Mouse (Mus musculus): Measurements from ENCODE around the gene Nfia.

Nfia gene

DNA sequence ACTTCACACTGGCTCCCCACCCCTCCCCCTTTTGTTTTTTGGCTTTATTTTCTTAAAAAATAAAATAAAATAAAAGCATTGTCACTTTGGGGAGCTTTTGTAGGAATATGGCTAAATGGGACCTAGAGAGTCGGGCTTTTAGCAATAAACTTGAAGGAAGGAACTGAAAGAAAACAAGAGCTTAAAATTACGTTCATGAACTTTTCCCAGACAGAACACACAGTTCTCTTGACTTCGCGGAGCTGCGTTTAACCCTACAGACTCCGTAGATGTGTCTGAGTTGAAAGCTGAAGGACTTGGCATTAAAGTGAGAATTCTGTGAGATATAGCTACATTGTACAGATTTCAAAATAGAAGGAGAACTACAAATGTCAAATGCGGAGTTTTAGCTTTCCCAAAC, 96.9 kb downstream of the Nfia start:
- DNase-seq (ENCODE audit: low read depth), result no peak

DNA sequence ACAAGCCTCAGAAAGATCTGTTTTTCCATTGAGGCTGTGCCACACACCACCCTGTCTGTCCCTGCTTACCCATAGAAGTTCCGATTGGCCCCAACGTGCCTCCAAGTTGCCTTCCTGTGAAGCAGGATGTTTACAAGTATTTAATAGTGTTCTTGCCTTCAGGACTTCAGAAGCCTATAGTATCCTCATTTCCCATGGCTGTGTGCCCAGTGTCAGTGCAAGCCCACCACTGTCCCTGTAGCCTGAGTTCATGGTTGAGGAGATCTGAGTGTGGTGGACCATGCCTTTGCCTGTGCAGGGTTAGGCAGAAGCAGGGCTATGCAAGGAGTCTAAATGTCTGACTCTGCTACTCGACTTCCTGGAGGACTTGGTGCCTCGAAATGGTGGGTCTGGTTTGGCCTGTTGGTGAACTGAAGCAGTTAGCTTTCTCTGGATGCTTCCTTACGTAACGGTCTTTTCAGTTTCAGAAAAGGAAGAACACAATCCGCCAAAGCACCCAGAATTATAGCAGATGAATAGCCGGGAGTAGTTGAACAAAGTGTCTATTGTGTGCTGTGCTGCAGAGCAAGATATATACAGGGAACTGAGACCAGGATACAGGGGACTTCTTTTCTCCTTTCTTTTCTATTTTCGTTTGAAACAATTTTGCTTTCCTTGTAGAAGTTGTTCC, 99.4 kb downstream of the Nfia start:
- no peak for DNase-seq (ENCODE audit: low read depth)

DNA sequence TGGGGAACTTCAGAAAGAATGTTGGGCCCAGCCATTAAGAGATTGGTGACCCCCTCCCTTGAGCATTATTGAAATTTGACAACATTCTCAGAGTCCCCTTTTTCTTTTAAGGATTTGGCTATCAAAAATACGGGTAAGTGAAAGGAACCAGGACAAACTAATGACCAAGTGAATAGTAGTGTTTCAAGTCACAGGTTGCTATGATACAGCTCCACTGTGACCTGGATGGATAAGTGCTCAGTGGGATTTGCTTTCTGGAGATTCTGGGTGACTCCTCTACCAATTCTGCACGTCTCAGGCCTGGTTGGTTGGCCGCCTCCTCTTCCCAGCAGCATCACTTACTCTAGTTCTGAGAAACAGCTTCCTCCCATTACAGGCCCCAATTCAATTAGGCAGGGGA, 102.4 kb downstream of the Nfia start:
- DNase-seq (ENCODE audit: low read depth), result no peak

DNA sequence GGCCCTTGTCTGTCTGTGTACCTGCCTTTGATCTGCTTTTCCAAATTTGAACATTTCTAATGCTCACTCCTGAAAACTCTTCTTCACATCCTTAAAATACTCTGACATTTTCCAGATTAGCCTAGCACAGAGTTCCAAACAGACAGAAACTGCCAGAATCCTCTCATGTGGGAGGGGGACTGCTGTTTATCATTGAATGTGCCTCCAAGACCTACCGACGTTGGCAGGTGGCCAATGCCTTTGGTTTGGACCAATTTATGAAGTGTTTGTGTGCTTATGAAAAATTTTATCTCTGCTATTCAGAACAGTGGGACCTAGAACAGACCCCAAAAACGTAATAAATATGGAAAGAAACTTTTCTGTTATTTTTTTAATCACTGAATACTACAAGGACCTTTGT, 103.4 kb downstream of the Nfia start:
- no peak for DNase-seq (ENCODE audit: low read depth)

DNA sequence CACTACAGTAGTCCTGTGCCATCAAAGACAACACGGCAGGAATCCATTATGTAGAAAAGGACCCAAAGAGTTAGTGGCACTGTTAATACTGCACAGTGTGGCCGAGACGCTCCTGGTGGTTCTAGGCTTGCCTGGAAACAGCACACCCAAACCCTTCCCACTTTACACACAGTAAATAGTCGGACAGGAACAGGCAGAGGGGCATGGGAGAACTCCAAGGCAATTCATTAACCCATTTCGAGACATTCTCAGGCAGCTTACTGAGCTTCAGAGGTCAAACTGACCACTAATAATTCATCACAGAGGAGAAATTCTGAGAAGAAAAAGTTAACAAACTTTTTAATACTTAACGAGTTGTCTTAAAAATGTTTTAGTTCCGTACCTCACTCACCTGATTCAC, 107.2 kb downstream of the Nfia start:
- DNase-seq (ENCODE audit: low read depth), result no peak

DNA sequence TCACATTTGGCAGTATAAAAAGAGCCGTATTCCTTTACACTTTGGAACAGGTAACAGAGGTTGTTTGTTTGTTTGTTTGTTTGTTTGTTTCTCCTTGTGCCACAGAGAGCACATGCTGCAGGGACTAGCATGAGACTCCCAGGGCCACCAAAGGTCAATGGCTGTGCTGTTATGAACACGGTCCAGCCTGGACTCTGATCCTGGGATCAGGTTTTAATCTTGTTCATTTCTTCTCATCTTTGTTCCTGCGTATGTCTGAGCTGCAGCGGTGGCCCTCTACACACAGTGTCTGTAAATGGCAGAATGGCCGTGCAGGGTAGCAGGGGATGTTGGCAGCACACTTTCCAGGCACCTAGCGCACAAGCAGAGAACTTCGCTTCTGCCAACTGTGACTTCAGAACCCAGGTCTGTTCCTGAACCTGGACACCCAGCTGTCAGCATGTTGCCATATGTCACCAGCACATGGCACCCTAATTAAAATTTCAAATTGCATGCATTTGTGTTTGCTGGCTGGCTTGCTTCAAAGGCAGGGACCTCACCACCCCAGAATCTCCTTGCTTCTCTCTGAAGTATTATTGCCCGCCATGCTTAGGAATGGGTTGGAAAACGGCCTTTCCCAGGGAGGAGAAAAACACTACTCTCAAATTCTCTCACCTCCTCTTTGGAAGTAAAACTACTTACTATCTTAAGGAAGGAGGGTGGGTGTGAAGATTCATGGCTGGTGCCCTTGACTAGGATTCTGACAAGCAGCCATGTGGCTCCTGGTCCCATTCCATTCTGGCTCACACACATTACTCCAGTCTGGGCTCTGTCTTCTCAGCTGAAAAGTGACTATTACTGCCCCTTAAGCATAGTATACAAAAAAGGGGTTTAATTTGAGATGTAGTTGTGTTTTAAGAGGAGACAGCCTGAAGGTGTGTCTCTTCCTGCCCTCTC, 107.9 kb downstream of the Nfia start:
- no peak for DNase-seq (ENCODE audit: low read depth)

DNA sequence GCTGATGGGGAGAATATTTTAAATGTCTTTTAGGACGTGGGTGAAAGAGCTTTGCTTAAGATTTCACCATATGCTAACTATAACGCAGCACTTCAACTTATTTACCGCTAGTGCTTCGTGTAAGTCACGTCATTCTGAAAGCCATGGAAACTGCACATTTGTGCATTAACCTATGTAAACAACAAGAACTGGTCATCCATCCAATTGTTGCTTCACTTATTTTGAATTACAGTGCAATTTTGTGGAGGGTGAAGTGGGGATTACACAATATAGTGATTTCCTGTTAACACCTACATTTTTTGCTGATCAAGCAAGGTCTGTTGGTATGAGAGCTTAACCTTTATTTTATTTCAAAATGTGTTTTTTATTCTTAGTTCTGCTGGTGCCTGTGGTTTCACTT, 113.0 kb downstream of the Nfia start:
- no peak for DNase-seq (ENCODE audit: low read depth)

DNA sequence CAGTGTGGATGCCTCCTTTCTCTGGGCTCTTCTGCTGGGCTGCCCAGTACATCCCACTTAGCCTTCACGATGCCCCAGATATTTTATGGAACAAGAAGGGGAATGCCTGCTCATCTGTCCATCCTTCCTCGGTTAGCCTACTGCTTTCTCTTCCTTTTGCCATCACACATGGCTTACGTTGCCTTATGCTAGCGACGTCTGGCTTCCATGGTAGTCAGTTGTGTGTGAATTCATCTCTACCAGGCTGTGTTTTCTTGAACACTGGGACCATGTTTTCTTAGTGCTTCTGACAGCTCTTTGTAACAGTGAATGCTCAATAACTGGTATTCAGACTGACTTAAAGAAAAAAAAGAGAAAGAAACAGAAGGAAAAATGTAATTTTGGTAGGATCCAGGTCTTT, 113.7 kb downstream of the Nfia start:
- DNase-seq (ENCODE audit: low read depth), result no peak

DNA sequence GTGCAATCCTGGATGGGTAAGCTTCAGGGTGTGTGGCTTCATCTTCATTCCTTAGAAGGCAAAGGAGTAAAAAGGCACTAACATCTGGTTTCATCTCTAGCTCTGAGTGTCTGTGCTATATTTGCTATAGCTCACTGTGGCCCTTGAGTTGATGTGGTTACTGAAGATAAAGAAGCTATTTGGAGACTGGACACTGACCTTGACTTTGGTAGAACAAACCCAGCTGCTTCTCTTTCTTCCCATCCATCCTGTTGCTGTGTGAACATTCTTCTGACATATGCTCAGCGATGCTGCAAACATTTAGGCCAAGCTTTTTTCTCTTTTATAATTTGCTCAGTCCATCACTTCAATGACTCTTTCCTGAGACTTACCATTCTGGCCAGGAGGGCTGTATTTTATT, 114.7 kb downstream of the Nfia start:
- no peak for DNase-seq (ENCODE audit: low read depth)

DNA sequence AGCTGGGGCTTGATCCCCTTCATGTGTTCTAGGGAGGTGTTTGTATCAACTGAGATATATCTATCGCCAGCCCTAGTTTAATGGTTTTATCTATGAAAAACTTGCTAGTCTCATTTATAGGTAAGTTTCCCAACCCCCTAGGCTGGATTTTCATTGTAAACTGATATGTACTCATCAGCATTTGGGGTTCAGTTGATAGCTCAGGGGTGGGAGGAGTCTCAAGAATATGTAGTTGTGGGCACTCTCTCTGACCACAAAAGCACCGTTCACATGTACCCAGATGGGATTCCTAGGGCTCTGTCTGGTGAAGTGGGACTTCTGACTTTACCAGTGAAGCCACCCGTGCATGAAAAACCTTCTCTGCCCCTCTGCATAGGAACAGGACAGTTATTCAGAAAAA, 118.5 kb downstream of the Nfia start:
- DNase-seq (ENCODE audit: low read depth), result no peak

DNA sequence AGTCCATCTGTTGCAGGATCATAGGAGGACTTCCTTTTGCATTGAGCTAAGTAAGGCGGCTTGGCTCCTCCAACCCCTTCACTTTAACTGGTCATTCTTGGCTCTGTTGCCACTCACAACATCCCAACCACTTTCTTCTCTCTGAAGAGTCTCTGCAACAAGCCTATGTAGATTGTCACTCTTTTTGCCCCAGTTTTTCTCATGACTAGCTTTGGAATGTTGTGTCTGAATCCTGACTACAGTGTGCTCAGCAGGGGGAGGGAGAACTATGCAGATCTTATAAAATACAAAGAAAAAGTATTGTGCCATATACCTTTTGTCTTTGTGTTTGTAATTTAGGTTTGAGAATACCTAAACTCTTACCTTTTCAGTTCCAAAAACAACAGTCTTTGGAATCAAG, 119.1 kb downstream of the Nfia start:
- DNase-seq (ENCODE audit: low read depth), result no peak

DNA sequence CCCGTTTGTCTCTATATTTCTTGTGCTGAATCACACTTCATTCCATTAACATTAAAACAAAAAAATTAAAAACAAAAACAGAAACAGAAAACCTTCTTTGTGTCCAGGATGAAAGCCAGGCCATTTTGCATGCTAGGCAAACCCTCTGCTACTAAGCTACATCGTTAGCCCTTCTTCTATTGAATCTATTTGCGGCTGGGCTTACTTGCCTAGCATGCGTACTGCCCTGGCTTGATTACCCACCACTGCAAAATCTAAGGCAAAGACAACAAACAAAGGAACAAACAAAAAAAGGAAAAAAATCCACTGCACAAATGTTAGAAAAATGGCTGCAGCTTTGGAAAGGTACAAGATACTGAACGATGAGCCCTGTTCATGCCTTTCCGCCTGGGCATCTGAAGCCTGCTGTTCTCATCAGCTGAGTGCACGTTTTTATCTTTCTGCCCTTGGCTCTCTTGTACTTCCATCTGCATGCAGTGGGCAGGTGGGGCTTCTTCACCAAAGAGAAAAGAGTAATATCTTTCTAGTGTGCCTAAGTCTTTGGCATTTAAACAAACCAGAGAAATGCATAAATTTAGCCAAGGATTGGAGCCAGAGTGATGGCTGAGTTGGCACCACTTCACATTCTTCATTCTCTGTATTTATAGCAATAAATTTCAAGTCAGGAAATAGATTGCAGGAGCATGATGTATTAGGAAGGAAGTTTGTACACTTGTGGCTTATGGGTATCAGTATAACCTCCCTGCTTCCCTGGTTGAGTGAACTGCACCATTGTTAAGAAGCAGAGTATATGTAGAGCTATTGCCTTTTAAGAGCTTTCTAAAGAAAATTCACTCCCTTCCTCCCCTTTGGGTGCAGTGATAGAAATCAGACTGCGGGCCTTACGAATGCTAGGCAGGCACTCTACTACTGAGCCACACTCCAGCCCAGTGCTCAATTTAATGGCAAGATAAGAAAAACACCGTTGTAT, 121.7 kb downstream of the Nfia start:
- DNase-seq (ENCODE audit: low read depth), result no peak

DNA sequence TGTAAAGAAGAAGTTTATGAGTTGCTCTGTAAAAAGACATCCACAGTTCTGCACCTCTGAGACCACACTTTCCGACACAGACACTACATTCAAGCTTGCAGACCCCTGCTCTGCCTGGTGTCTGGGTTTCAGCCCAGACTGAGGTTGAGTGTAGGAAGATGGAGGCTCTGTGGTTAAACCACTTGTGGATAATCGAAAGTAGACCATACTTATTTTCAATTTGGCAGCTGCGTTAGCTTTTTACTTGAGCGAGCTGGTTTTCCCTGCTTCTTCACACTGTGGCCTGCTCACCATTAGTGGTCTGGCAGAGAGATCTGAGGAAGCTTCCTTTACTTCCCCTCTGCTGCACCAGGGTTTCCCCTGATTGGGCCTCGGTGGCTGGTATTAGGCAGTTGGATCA, 123.4 kb downstream of the Nfia start:
- no peak for DNase-seq (ENCODE audit: low read depth)

DNA sequence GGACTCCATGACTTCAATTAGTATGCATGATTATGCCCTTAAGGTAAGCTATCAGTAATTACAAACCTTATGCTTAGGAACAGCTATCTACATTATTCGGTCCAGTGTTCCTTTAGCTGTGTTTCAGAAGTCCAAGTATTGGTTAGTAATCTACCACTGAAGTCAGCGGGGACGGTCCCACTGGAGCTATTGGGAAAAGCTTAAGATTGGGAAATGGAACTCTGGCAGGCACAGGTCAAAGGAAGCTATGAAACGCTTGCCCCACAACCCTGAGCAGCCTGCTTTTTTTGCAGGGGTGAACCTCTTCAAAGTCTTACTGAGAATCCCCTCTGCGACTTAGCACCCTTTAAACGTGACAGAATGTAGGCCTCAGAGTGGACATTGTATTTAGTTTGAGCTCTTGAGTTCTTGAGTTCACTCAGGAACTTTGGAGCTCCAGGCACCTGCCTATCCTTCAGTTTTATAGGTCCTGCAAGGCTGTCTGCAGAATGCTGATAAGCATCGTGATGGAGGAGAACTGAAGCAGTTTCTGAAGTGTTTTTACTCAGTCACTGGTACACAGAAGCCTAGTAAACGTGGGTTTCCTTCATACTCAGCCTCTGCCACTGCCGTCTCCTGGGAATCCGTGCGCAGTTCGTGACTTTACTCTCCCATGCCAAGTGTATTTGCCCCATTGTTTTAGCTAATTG, 127.9 kb downstream of the Nfia start:
- no peak for DNase-seq (ENCODE audit: low read depth)

DNA sequence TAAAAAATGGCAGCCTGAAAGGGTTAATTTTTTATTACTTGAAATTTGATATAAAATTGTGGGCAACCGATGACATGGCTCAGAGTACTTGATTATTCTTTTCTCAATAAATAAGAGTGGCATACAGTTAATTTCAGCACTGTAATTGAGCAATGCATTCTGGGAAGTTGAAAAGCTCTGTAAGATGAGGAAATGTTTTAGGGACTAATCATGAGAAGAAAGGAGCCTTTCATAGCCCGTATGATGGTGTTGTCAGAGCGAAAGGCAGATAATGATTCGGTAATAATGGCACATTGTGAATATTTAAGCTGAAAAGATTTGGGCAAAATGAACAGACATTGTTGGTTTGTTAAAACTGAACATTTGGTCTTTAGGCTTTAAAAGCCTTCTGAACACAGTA, 133.3 kb downstream of the Nfia start:
- DNase-seq (ENCODE audit: low read depth), result no peak

DNA sequence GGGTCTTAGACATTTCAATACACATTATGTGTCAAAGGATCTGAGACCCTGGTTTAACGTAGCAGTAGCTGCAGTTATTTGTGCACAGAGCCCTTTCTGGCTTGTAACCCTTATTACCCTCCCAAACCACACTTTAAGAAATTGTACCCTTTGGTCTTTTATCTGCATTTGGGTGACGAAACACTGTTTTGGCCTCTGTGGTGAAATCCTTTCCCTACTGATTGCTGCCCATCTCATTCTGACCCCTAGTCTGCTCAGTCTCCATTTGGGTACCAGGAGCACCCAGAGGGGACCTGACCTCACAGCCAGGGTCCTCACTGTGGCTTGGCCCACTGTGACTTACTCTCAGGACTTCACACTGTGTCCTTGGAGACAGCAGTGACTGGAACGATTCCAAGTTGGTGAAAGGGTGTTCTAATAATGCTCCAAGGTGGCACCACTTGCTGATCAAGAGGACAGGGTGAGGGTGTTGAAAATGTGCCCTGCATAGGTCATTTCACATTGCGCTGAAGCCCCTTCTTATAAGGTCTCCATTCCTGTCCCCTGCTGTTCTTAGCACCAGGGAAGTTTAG, 136.1 kb downstream of the Nfia start:
- no peak for DNase-seq (ENCODE audit: low read depth)

DNA sequence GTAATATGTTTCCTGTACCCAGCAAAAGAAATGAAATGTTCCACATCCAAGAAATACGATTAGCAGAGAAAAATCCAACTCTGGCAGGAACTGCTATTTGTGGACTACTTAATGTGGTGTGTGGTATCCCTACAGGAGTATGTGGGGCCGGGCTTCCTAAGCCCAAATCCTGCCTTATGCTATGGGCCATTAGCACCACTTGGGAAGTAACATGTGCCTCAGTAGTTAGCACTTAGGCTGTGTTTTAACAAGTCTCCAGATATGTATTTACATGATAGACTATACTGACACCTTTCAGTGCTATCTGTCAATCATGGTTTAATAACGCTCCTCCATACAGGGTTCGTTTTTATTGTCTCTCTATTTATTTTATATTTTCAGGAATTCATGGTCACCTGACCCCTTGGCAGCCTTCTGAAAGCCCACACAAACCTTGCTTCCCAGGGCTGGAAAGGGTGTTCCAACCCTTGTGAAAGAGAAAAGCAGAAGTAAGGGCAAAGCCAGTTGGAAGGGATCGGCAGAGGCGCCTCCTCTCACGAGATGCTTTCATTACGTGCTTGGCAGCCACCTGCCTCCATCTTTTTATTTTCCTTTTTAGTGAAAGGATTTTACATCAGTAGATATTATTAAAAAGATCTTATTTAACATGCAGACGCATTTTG, 137.7 kb downstream of the Nfia start:
- no peak for DNase-seq (ENCODE audit: low read depth)

DNA sequence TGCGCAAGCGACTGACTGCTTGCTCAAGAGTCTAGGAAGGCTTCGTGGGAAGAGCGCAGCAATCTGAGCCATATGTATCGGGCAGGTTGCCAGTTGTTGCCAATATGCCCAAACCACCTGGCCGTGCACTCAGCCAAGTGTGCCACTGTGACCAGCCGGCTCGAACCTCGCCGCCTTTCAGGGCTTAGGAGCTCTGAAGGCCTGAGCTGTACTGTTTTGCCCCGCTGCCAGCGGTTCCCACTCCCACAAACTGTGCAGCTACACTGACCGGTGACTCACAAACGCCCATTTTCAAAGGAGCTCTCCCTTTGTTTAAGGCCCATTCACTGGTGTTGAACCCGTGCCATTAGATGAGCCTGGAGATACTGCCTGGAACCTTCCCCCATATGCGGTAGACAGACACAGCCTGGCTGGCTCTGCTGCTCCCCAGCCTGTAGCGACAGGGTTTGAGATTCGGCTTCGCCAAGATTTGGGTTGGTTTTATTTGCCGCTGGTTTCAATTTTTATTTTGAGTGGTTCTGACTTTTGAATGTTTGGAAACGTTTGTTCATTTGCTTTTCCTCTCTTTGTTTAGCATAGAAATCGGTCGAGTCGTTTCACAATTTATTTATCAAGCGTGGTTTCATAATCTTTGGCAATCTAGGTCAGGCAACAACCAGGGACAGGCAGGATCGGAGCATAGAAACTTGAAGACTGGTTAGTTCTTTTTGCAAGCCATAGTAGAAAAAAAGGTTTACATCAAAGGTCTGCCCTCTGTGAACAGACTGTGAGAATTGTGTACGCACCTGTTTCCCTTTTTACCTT, 138.4 kb downstream of the Nfia start:
- DNase-seq (ENCODE audit: low read depth), result no peak

DNA sequence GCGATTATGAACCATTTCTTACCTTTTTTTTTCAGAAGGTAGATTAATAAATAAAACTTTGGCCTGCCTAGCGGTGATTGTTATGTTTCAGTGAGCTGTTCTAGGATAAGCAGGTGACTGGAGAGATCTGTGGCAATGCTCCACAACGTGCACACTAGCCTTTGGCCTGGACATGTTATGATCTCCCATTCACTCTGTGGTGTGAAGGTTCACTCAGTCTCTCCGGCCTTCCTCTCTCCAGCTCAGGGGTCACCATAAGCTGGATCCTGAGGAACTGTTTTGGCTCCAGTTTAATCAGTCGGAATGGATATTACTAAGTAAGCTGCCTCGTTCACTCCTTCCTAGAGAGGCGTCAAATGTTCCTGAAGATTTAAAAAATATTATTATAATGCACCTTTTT, 139.2 kb downstream of the Nfia start:
- no peak for DNase-seq (ENCODE audit: low read depth)

DNA sequence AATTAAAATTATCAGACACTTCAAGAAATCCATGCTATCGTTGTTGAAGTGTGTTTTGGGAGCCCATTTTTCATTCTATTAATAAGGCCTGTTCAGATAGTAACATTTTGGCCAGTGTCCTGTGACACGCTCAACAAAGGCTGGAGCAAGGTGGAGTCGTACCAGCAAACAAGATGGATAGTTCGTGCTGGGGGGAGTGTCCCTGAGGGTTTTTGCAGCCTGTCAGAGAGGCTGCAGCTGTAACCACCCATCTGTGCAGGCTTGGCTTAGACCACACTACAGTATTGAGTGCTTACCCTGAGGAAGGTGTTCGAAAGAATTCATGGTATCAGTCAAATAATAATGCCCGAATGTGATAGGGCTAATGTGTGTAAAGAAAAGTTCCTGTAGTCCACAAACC, 139.6 kb downstream of the Nfia start:
- no peak for DNase-seq (ENCODE audit: low read depth)
